Mouse (Mus musculus): Measurements from ENCODE around the gene Retreg1. TPM values are rescaled to one million over a fixed set of nuclear protein-coding genes. Genes with fewer than 3 reads are reported as not detected.

Retreg1 gene
- total and polyA plus RNA-seq, 2 experiments from 2014 or later: 28.0 to 29.0 TPM

- DNase-seq (ENCODE audit: low spot score) (no peak), ATAC-seq (ENCODE audit: low FRiP score) (no peak)
- TF ChIP-seq CTCF (IDR thresholded peaks at IDR 0.05): no peak
- Histone ChIP-seq H3K4me1 (ENCODE audit: insufficient read depth, low read length) (no peaks in the 10 kb centered on the region), H3K27me3 (ENCODE audit: insufficient read depth, low read length) (no peaks in the 10 kb centered on the region), H3K4me3 (ENCODE audit: low read depth, low read length) (no peak overlapping the region), H3K27ac (ENCODE audit: low read depth, low read length) (no peak overlapping the region), H3K9me3 (ENCODE audit: low read length) (no peaks in the 10 kb centered on the region), H3K9ac (replicated peaks; ENCODE audit: low read length, poor library complexity, severe bottlenecking) (no peak overlapping the region), H3K36me3 (ENCODE audit: insufficient read depth, low read length) (no peaks in the 10 kb centered on the region), H3K4me2 (ENCODE audit: low read depth, low read length, poor library complexity, severe bottlenecking) (no peak overlapping the region)
- WGBS: 57% methylated on average over 15 of the region's 15 CpGs
These were observed 33.7 kb downstream of the Retreg1 start for GRCm38 (mm10) chr15:25876601-25877161.

GRCm38 (mm10) chr15:25877798-25878197 lies 34.8 kb downstream of the Retreg1 start:
- DNase-seq (ENCODE audit: low spot score) (peak; percentile 24), ATAC-seq (ENCODE audit: low FRiP score) (peak; percentile 47; the same call in 1 of the 2 replicates)
- H3K4me3 ChIP-seq (ENCODE audit: low read depth, low read length): no peak overlapping the region
- no peaks in the 10 kb centered on the region for H3K27me3 ChIP-seq (ENCODE audit: insufficient read depth, low read length)
- TF ChIP-seq CTCF (IDR thresholded peaks at IDR 0.05): no peak
- H3K36me3 ChIP-seq (ENCODE audit: insufficient read depth, low read length): no peaks in the 10 kb centered on the region
- H3K9me3 ChIP-seq (ENCODE audit: low read length): no peaks in the 10 kb centered on the region
- H3K4me1 ChIP-seq (ENCODE audit: insufficient read depth, low read length): no peaks in the 10 kb centered on the region
- H3K27ac ChIP-seq (ENCODE audit: low read depth, low read length): no peak overlapping the region
- no peak overlapping the region for H3K4me2 ChIP-seq (ENCODE audit: low read depth, low read length, poor library complexity, severe bottlenecking)
- H3K9ac ChIP-seq (replicated peaks; ENCODE audit: low read length, poor library complexity, severe bottlenecking): no peak overlapping the region
- WGBS: 44% methylated on average over 7 of the region's 7 CpGs

- Histone ChIP-seq H3K36me3 (ENCODE audit: insufficient read depth, low read length) (no peaks in the 10 kb centered on the region), H3K27me3 (ENCODE audit: insufficient read depth, low read length) (no peaks in the 10 kb centered on the region), H3K4me1 (ENCODE audit: insufficient read depth, low read length) (no peaks in the 10 kb centered on the region), H3K27ac (ENCODE audit: low read depth, low read length) (no peak overlapping the region), H3K4me3 (ENCODE audit: low read depth, low read length) (no peak overlapping the region), H3K9ac (replicated peaks; ENCODE audit: low read length, poor library complexity, severe bottlenecking) (no peak overlapping the region), H3K4me2 (ENCODE audit: low read depth, low read length, poor library complexity, severe bottlenecking) (no peak overlapping the region), H3K9me3 (ENCODE audit: low read length) (no peaks in the 10 kb centered on the region)
- no peak for TF ChIP-seq CTCF (IDR thresholded peaks at IDR 0.05)
- ATAC-seq (ENCODE audit: low FRiP score): no peak
- no peak for DNase-seq (ENCODE audit: low spot score)
- WGBS: 89% methylated on average over 6 of the region's 6 CpGs
These were observed 36.2 kb downstream of the Retreg1 start for GRCm38 (mm10) chr15:25879229-25879628.

- Histone ChIP-seq H3K9ac (replicated peaks; ENCODE audit: low read length, poor library complexity, severe bottlenecking) (no peak overlapping the region), H3K27ac (ENCODE audit: low read depth, low read length) (no peak overlapping the region), H3K4me2 (ENCODE audit: low read depth, low read length, poor library complexity, severe bottlenecking) (no peak overlapping the region), H3K4me3 (ENCODE audit: low read depth, low read length) (no peak overlapping the region), H3K4me1 (ENCODE audit: insufficient read depth, low read length) (no peaks in the 10 kb centered on the region), H3K9me3 (ENCODE audit: low read length) (no peaks in the 10 kb centered on the region), H3K36me3 (ENCODE audit: insufficient read depth, low read length) (no peaks in the 10 kb centered on the region), H3K27me3 (ENCODE audit: insufficient read depth, low read length) (no peaks in the 10 kb centered on the region)
- ATAC-seq (ENCODE audit: low FRiP score) (no peak), DNase-seq (ENCODE audit: low spot score) (no peak)
- WGBS: 90% methylated on average over 5 of the region's 5 CpGs
- no peak for TF ChIP-seq CTCF (IDR thresholded peaks at IDR 0.05)
These were observed 37.2 kb downstream of the Retreg1 start for GRCm38 (mm10) chr15:25880192-25880591.

- no peak overlapping the region for H3K27ac ChIP-seq (ENCODE audit: low read depth, low read length)
- H3K9me3 ChIP-seq (ENCODE audit: low read length): no peaks in the 10 kb centered on the region
- DNase-seq (ENCODE audit: low spot score) (no peak), ATAC-seq (ENCODE audit: low FRiP score) (no peak)
- no peak overlapping the region for H3K4me3 ChIP-seq (ENCODE audit: low read depth, low read length)
- H3K4me1 ChIP-seq (ENCODE audit: insufficient read depth, low read length): no peaks in the 10 kb centered on the region
- no peaks in the 10 kb centered on the region for H3K27me3 ChIP-seq (ENCODE audit: insufficient read depth, low read length)
- no peaks in the 10 kb centered on the region for H3K36me3 ChIP-seq (ENCODE audit: insufficient read depth, low read length)
- 70% methylated on average over 4 of the region's 4 CpGs for WGBS
- TF ChIP-seq CTCF (IDR thresholded peaks at IDR 0.05): no peak
- H3K9ac ChIP-seq (replicated peaks; ENCODE audit: low read length, poor library complexity, severe bottlenecking): no peak overlapping the region
- no peak overlapping the region for H3K4me2 ChIP-seq (ENCODE audit: low read depth, low read length, poor library complexity, severe bottlenecking)
These were observed 39.0 kb downstream of the Retreg1 start for GRCm38 (mm10) chr15:25882002-25882401.

- DNase-seq (ENCODE audit: low spot score) (no peak), ATAC-seq (ENCODE audit: low FRiP score) (no peak)
- Histone ChIP-seq H3K4me2 (ENCODE audit: low read depth, low read length, poor library complexity, severe bottlenecking) (no peak overlapping the region), H3K27me3 (ENCODE audit: insufficient read depth, low read length) (no peaks in the 10 kb centered on the region), H3K9ac (replicated peaks; ENCODE audit: low read length, poor library complexity, severe bottlenecking) (no peak overlapping the region), H3K4me1 (ENCODE audit: insufficient read depth, low read length) (no peaks in the 10 kb centered on the region), H3K9me3 (ENCODE audit: low read length) (no peaks in the 10 kb centered on the region), H3K4me3 (ENCODE audit: low read depth, low read length) (no peak overlapping the region), H3K36me3 (ENCODE audit: insufficient read depth, low read length) (no peaks in the 10 kb centered on the region), H3K27ac (ENCODE audit: low read depth, low read length) (no peak overlapping the region)
- 84% methylated on average over 14 of the region's 14 CpGs for WGBS
- TF ChIP-seq CTCF (IDR thresholded peaks at IDR 0.05): no peak
These were observed 41.5 kb downstream of the Retreg1 start for GRCm38 (mm10) chr15:25884416-25884958.

Data from midbrain, postnatal 0 days (tissue).